Mouse (Mus musculus): ENCODE results near the gene Mymx.
"Not testable (repeated sequence)": the region's sequence is repeated elsewhere in the genome, so short reads cannot be mapped to it uniquely, and the experiment has no call there.

The Mymx gene

GRCm38 (mm10) chr17:45601877-45602304 lies at the start of gene Mymx:
TSS of gene Mymx (minus strand) at chr17:45602102.
- DNase-seq (ENCODE audit: low spot score in 2 of 2) = no peak

GRCm38 (mm10) chr17:45644185-45644584 lies 42.3 kb upstream of the Mymx start:
- no peak for DNase-seq (ENCODE audit: low spot score in 2 of 2)

GRCm38 (mm10) chr17:45642701-45643100 lies 40.8 kb upstream of the Mymx start:
- DNase-seq (ENCODE audit: low spot score in 2 of 2) = peak; percentile 41 to 63

- no peak for DNase-seq (ENCODE audit: low spot score in 2 of 2)
Observed at GRCm38 (mm10) chr17:45641981-45642380, 40.1 kb upstream of the Mymx start.

- DNase-seq (ENCODE audit: low spot score in 2 of 2) = no peak
Observed at GRCm38 (mm10) chr17:45638596-45639295, 36.8 kb upstream of the Mymx start.

GRCm38 (mm10) chr17:45634033-45634432 lies 32.1 kb upstream of the Mymx start:
- DNase-seq (ENCODE audit: low spot score in 2 of 2) = no peak

- no peak for DNase-seq (ENCODE audit: low spot score in 2 of 2)
Observed at GRCm38 (mm10) chr17:45631940-45632339, 30.0 kb upstream of the Mymx start.

GRCm38 (mm10) chr17:45630992-45631391 lies 29.1 kb upstream of the Mymx start:
- no peak for DNase-seq (ENCODE audit: low spot score in 2 of 2)

GRCm38 (mm10) chr17:45629861-45630694 lies 28.2 kb upstream of the Mymx start:
- peak in 1 of 2 experiments; percentile 39 for DNase-seq (ENCODE audit: low spot score in 2 of 2)

GRCm38 (mm10) chr17:45628885-45629855 lies 27.3 kb upstream of the Mymx start:
- DNase-seq (ENCODE audit: low spot score in 2 of 2) = no peak

GRCm38 (mm10) chr17:45628160-45628559 lies 26.3 kb upstream of the Mymx start:
- DNase-seq (ENCODE audit: low spot score in 2 of 2) = no peak

GRCm38 (mm10) chr17:45626577-45627134 lies 24.8 kb upstream of the Mymx start:
- no peak for DNase-seq (ENCODE audit: low spot score in 2 of 2)

- DNase-seq (ENCODE audit: low spot score in 2 of 2) = not testable (repeated sequence)
Observed at GRCm38 (mm10) chr17:45623425-45623824, 21.5 kb upstream of the Mymx start.

GRCm38 (mm10) chr17:45619386-45620256 lies 17.7 kb upstream of the Mymx start:
- DNase-seq (ENCODE audit: low spot score in 2 of 2) = no peak

- DNase-seq (ENCODE audit: low spot score in 2 of 2) = no peak
Observed at GRCm38 (mm10) chr17:45618941-45619385, 17.1 kb upstream of the Mymx start.

GRCm38 (mm10) chr17:45617655-45618054 lies 15.8 kb upstream of the Mymx start:
- no peak for DNase-seq (ENCODE audit: low spot score in 2 of 2)

- no peak for DNase-seq (ENCODE audit: low spot score in 2 of 2)
Observed at GRCm38 (mm10) chr17:45616679-45617078, 14.8 kb upstream of the Mymx start.

- DNase-seq (ENCODE audit: low spot score in 2 of 2) = no peak
Observed at GRCm38 (mm10) chr17:45616046-45616650, 14.2 kb upstream of the Mymx start.

- no peak for DNase-seq (ENCODE audit: low spot score in 2 of 2)
Observed at GRCm38 (mm10) chr17:45612921-45613320, 11.0 kb upstream of the Mymx start.

GRCm38 (mm10) chr17:45612008-45612407 lies 10.1 kb upstream of the Mymx start:
- no peak for DNase-seq (ENCODE audit: low spot score in 2 of 2)
